In genomic region chr14:93342781-93343180, GRCm38 (mm10) we compare ENCODE assay signal across 18 mouse cellular contexts.
DNase-seq lines count a peak whose midpoint lies in the region; ATAC-seq lines count a peak whose summit lies in the region.
"Had no signal": no experiment of that assay in that cellular context is flagged by ENCODE, and none has a peak within 500 bp of the region (broad histone marks: within the 10 kb centered on the region; RNA-seq: fewer than 3 reads in every experiment).

No protein-coding gene starts in this region.

- no peak for ATAC-seq in cerebellum, adult (ENCODE audit: insufficient number of reproducible peaks, low FRiP score, low TSS enrichment)
- ATAC-seq in neural tube, embryonic 15.5 days (ENCODE audit: low FRiP score), result no peak
- ATAC-seq: forebrain, embryonic 13.5 days; intestine, embryonic 15.5 days had no signal

- peak; percentile 35 for DNase-seq in cerebellum, adult 11 months
- DNase-seq in kidney, postnatal 14 days, result peak; percentile 1
- no peak for DNase-seq in kidney, adult 9 months
- DNase-seq in cerebellum, adult 9-11 months, result peak; percentile 69
- peak; percentile 18 to 22 for DNase-seq in heart, postnatal 36 days
- DNase-seq in kidney, adult 11 months, result no peak
- DNase-seq: adrenal gland, adult 8-10 months; kidney, postnatal 25 days; layer of hippocampus, postnatal 36 days; midbrain, embryonic 14.5 days; thymus, postnatal 14 days had no signal

- H3K27me3 ChIP-seq in neural tube, embryonic 15.5 days (replicated peaks), result no peaks in the 10 kb centered on the region
- H3K27me3 ChIP-seq: embryonic facial prominence, embryonic 15.5 days; forebrain, embryonic 13.5 days; intestine, embryonic 15.5 days; liver, embryonic 15.5 days; stomach, embryonic 15.5 days had no signal

- intact Hi-C loops in heart, postnatal 36 days (cut with DNase I), result no loop called here

- no peaks in the 10 kb centered on the region for H3K4me1 ChIP-seq in neural tube, embryonic 15.5 days
- H3K4me1 ChIP-seq: embryonic facial prominence, embryonic 15.5 days; forebrain, embryonic 13.5 days; intestine, embryonic 15.5 days; liver, embryonic 15.5 days; stomach, embryonic 15.5 days had no signal

- H3K9me3 ChIP-seq in neural tube, embryonic 15.5 days (replicated peaks), result no peaks in the 10 kb centered on the region
- H3K9me3 ChIP-seq: embryonic facial prominence, embryonic 15.5 days; forebrain, embryonic 13.5 days; intestine, embryonic 15.5 days; liver, embryonic 15.5 days; stomach, embryonic 15.5 days had no signal

- H3K36me3 ChIP-seq in neural tube, embryonic 15.5 days, result no peaks in the 10 kb centered on the region
- H3K36me3 ChIP-seq: embryonic facial prominence, embryonic 15.5 days; intestine, embryonic 15.5 days; liver, embryonic 15.5 days; stomach, embryonic 15.5 days had no signal

- H3K4me2 ChIP-seq in neural tube, embryonic 15.5 days, result no peak overlapping the region
- H3K4me2 ChIP-seq: embryonic facial prominence, embryonic 15.5 days; forebrain, embryonic 13.5 days; intestine, embryonic 15.5 days; liver, embryonic 15.5 days; stomach, embryonic 15.5 days had no signal

- no peak overlapping the region for H3K4me3 ChIP-seq in neural tube, embryonic 15.5 days (replicated peaks)
- H3K4me3 ChIP-seq: embryonic facial prominence, embryonic 15.5 days; forebrain, embryonic 13.5 days; intestine, embryonic 15.5 days; liver, embryonic 15.5 days; stomach, embryonic 15.5 days had no signal

- 64% methylated on average over 3 of the region's 3 CpGs for WGBS in neural tube, embryonic 15.5 days

- no peak overlapping the region for H3K9ac ChIP-seq in neural tube, embryonic 15.5 days (replicated peaks)
- H3K9ac ChIP-seq: embryonic facial prominence, embryonic 15.5 days; forebrain, embryonic 13.5 days; intestine, embryonic 15.5 days; liver, embryonic 15.5 days; stomach, embryonic 15.5 days had no signal

- no peak overlapping the region for H3K27ac ChIP-seq in neural tube, embryonic 15.5 days (replicated peaks)
- H3K27ac ChIP-seq: embryonic facial prominence, embryonic 15.5 days; forebrain, embryonic 13.5 days; intestine, embryonic 15.5 days; liver, embryonic 15.5 days; stomach, embryonic 15.5 days had no signal

Comparison
In these comparisons a context has a peak if more than half of its experiments do, and no peak if none do; other contexts are left out.
1. DNase-seq: peak in cerebellum, adult 11 months (single experiment), kidney, postnatal 14 days (single experiment), cerebellum, adult 9-11 months (single experiment) and heart, postnatal 36 days (2 of 2); none in kidney, adult 9 months (single experiment) and kidney, adult 11 months (single experiment).